Mouse (Mus musculus) urinary bladder, postnatal 4 days (tissue): ENCODE measurements at regions not wholly inside any gene's neighbourhood (a gene's known extent, or its start where the extent isn't known, plus 50 kb on each side); places are given as distances from the start of the nearest gene placed in this dataset.

Experiments
- DNase-seq, 2 experiments: peaks; one replicate each; pipeline ENCODE4 v3.0.0; 2021 to 2022; ENCODE audit warnings: low spot score in 2 of 2

DNA sequence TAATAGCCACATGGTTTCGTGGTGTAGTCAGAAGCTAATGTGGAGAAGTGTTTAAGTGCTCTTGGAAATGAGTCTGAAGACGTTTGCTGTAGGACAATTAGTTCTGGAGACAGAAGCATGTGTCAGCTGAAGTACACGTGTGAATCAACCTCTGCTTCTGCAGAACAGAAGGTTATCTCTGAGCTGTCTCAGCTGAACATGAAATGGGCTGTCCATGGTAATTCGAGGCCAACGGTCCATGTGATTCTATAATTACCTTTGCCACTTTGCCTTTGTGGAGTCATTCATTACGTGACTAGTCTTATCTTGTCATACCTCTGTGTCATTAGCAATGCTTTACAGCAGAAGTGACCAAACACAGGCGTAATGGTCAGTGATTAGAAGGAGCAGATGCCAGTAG, 295.6 kb upstream of the Veph1 start:
- DNase-seq = no peak

DNA sequence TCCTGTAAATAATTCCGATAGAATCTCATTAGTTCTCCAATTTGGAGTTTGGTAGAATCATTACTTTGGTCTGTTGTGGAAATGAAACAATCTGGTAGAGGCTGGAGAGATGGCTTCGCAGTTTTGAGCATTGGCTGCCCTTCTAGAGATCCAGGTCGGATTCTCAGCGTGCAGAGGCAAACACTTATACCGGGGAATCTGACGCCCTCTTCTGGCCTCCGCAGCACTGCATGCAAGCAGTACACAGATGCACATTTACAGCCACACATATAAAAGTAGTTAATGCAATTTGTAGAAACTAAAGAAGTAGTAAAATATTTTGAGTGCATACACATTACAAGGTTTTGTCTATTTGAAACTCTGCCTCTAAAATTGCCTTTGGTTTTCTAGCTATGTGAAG, 294.1 kb upstream of the Veph1 start:
- no peak for DNase-seq

DNA sequence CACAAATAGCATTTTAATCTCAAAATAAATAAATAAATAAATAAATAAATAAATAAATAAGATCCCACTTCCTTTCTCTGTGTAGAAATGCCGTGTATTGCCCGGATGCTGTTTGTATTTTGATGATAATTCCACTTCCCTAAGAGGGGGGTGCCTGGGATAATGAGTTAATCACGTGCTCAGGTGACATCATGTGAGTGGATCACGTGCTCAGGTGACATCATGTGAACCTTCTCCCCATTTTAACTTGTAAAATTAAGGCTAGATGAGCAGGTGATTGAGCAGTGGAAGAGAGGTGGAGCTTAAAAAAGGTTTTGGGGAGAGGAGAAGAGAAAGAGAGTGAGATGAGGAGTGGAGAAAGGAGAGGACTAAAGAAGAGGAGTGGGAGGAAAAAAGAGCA, 292.8 kb upstream of the Veph1 start:
- DNase-seq = no peak

DNA sequence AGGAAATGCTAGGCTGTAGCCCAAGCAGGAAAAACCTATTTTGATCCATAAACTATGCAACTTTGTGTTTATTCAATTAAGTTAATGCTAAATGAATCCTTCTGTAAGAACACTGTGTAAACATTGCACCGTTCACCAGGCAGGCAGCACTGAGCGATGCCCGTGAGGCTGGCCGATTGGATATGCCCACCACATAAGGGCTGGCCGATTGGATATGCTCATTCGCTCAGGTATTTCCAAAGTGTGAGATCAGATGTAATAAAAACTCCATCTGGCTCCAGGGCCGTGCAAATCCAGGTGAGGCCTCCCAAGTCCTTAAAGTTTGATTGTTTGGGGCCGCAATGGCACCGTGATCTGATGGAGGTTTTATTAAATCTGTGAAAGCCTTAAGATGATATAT, 288.2 kb upstream of the Veph1 start:
- DNase-seq = no peak

DNA sequence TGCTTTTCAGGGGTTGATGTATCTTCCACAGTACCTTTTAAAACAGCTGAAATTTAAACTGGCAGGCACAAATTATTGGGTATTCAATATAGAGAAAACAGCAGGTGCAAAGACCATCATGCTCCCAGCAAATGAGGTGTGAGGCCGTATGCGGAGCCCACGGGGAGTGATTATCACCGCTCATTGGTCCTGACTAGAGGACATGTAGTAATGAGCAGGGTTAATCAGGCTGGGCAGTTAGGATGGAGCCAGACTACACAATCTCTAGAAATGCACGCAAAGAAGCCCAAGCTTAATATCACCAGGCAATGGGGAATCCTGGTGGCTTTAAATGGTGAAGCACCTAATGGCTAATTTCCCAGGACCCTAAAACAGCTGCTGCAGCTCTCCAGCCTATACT, 287.5 kb upstream of the Veph1 start:
- DNase-seq = no peak

DNA sequence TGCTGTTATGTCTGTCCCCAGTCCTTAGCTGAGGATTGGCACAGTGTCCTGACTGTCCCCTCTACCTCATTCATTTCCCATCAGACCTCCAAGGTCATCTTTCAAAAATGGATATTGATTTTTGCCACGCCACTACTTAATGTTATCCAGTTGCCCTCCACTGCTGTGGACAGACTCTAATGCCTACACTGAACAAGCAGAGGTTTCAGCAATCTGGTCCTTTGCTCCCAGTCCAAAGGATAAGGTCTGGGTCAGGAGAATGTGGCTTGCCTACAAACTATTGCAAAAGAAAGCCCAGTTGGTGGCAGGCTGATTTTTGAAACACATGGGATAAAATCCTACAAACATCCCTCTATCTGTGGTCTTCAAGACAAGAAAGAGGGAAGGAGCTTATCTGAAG, 280.0 kb upstream of the Veph1 start:
- DNase-seq = no peak

DNA sequence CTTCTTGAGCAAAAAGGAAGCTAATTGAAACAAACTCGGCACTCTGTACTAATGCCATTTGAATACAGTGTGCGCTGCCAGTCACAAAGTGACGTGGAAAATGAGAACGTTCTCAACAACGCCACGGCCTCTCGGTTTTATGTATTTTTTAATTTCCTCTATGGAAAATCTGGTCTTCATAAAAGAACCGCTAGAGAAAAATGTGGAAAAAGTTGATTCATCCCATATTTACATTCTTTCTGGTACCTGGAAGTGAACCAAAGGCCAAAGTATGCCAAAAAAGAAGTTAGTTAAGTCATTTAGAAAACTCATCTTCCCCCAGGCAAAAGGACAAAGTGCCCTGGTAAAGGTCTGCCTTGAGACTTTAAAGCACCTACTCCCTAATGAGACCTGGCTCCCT, 277.7 kb upstream of the Veph1 start:
- DNase-seq = no peak

DNA sequence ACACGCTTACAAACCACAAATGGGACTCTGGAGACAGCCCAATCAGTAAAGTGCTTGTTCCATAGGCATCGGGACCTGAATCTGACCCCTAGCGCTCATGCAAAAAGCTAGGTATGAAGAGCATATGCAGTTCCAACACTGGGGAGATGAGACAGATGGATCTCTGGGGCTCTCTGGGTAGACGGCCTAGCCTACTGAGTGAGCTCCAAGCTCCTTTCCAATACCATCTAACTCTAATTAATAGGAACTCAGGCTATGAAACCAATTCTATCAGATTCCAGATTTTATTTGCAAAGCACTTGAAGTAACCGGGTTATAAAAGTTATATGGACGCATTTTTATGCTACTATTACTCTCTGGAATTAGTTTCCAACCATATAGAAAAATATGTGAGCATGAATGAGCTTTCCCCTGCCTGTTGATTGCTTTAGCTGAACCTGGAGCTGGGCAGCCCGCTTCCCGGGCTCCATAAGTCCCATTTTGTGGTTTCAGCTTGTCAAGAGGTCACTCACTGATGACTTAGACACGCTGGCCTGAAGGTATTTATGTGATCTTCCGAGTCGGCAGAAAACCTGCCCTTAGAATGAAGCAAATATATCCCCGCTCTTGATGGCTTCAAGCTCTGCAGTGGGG, 276.4 kb upstream of the Veph1 start:
- no peak for DNase-seq

DNA sequence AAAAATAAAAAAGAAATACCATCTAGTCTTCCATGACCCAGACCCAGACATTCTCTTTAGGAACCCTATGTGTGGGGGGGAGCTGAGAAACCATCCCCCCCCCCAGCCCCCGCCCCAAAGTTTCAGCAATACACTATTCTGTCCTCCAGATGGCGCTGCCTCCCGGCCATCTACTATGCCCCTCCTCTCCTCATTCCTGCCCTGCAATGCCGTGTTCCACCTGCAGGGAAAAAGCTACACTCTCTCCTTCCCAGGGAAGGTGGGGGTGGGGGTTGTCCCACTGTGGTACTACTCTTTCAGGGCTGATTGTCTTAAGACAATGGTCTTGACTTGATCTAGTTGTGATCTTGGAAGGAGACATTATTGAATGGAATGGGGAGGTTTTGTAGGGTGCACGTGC, 273.7 kb upstream of the Veph1 start:
- DNase-seq = peak in 1 of 2 experiments; percentile 63

DNA sequence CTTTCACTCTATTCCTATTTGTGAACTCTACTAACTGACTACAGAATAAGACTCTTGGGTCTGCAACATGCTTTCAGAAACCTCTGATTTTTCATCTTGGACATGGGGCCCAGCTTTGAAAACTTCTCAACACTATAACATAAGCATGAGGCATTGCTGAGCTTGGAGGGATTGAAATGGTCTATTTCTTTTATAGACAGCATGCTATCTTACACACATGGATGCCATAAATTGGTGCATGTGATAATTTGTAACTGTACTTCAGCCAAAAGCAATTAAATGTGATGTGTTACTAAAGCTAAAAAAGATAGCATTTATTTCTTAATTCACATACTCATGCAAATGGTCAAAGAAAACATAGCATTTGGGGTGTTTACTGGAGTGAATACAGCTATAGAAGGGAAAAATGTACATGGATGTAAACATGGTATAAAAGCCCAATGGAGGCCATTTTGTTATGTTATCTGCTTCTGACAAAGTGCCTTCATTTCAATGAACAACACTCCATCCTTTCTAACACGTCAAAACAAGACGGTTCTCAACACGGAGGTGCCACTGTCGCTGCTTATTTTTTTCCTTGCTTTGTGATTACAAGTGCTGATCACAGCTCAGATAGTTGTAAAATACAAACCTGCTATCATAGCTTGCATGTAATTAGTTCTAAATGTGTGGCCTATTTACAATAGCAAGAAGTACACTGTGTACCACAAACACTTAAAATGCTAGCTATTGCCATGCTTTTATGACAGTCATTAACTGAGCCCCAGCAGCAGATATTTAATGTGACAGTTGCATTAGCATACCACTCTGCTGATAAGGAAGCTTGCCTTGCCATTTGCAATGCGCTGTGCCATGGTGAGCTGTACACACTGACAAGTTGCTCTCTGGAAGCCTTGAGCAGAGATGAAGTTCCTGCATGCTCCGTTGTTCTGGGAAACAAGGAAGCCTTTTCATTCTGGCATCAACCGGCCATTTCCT, 267.9 kb upstream of the Veph1 start:
- no peak for DNase-seq

DNA sequence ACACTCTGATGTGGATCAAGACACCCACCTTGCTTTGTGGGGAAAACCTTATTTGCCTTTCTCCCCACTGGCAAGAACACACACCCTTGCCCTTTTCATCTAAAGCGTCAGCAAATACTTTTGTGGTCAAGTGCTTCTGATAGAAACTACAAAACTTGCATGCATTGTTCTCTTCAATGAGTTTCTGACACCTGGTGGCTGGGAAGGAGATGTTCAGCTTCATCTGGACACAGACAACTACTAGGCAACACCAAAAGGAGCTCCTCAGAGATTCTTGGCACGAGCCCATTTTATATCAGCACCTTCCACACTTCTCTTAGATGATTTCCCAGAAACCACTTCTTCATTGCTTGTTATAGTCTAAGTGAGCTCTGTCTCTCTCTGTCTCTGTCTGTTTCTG, 266.7 kb upstream of the Veph1 start:
- DNase-seq = no peak

DNA sequence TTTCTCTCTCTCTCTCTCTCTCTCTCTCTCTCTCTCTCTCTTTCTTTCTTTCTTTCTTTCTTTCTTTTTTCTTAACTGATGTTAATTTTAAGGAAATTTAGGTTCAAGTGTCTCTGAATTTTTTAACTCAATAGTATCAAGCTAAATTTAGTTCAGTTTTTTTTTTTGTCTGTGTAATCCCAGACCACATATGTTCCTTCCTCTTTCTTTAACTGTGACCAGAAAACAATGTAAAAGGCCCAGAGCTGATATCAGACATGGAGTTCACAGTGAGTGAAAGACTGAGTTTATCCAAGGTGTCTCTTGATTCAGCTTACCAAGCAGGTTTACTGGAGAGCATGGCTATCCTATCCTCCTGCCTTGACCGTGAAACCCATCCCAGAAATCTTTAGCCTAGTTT, 258.9 kb upstream of the Veph1 start:
- no peak for DNase-seq

DNA sequence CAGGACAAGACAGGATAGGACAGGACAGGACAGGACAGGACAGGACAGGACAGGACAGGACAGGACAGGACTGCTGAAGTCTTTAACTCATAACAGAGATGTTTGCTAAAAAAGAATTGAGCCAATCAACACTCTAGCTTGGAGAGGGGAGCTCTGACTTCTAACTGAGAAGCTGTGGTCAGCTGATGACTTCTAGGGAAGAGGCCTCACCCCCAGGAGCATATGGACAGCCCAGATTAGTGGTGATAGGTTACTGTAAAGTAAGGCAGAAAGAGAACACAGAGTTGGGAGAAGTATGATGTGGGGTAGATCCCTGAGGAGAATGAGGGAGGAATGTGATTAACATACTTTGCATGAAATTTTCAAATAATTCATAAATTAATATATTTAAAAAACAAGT, 254.3 kb upstream of the Veph1 start:
- no peak for DNase-seq

DNA sequence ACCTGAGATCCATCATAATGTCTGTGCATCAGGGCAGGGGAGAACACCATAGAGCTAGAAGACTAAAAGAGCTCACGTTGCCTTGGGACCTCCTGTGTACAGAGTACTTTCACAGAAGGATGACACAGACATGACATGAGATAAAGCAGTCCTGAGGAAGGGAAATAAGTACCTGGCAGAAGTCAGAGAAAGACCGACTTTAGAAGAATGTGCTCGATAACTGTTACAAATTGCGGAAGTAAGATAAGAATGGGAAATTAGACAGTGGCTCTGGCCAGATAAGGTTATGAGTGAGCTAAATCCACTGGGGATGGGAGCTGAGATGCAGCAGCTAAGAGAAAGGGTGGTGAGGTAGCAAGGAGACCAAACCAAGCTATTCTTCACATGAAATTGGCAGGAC, 249.9 kb upstream of the Veph1 start:
- no peak for DNase-seq

DNA sequence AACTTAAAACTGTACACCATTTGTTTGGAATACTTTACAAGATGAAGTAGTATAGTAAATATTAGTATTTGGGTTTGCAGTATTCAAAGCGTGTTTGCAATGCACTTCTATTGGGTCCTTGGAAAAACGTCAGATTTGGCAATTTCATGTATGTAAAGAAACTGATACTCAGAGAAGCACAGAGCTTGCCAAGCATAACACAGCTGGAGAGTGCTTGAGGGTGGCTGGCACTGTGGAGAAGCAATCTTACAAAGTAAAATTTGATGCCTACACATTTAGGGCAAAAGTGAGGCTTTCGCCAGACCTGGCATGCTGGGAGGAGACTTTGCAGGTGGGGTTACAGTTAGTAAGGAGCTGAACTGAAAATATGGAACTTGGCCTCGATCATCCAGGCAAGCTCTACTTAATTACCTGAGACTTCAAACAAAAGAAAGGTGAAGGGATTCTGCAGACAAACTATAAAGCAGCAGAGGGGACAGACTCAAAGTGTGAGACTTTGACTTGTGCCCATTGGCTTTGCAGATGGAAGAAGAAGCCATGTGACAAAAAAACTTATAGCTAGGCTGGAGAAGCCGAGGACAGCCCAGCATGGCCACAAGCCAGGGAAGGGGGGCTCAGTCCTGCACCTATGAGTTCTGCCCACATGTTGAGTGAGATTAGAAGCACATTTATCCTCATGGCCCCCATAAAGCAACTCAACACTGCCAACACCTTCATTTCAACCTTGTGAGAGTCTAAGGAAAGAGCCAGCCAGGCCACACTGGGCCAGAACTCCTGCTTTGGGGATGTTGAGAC, 247.7 kb upstream of the Veph1 start:
- DNase-seq = no peak

DNA sequence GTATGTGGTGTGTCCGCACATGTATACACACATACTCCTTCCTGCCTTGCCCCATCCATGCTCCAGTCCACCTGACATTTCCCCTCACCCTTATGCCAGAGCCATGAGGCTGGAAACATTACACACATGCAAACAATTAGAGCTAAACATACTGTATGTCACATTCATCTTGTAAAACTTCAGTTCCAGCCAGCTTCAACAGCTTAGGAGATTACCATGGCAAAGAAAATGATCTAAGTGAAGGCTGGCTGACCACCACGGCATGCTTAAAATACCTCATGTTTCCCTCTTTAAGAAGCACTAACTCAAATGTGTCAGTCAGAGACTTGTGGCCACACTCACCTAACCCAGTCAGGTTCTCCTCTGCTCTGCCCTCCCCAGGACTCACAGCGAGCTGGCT, 246.2 kb upstream of the Veph1 start:
- no peak for DNase-seq

DNA sequence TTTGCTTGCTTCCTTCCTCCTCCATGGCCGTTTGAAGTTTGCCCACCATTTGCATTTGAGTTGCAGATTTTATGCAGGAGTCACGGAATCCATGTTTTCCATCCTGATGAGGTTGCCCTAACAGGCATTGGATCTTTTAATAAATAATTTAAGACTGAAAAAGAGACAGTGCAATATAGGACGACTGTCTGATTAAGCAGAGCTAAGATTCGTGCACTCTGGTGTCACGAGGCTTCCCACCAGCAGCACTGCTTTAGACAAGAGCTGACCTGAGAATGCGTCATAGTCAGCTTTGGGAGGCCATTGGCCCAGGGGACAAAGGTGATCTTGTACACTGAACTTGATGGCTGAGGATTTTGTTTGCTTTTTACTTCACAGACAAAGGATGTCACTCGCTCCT, 241.3 kb upstream of the Veph1 start:
- no peak for DNase-seq

DNA sequence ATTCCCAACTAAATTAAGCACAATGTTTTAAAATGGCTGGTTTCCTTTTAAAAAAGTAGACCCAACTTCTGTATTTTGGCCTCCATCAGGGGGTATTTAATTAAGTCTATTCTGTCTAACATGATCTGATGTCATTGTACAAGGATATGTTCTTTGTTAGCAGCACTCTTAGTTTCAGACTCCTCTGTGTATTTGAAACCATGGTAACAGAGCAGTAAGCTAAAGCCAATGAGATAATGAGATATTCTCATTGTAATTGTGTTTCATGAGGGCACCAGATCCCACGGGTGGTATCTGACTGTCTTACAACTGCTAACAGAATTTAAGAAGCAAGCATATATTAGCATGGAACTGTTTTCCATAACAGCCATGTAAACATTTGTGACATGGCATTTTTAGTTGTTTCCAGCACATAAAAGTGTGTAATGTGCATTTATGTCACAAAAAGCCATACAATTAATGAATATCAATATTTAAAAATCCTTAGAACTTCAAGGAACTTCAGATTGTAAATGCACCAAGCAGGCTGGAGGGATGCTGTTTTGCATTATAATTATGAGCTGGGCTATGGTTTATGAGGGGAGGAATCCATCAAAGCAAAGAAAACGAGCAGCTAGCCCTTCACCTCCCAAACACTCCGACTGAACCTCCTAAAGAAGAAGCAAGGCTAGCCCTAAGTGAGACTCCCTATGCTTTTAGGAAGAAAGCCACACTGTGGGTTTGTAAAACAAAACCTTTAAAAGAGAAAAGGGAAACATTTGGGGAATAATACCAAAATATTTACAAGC, 240.7 kb upstream of the Veph1 start:
- no peak for DNase-seq

DNA sequence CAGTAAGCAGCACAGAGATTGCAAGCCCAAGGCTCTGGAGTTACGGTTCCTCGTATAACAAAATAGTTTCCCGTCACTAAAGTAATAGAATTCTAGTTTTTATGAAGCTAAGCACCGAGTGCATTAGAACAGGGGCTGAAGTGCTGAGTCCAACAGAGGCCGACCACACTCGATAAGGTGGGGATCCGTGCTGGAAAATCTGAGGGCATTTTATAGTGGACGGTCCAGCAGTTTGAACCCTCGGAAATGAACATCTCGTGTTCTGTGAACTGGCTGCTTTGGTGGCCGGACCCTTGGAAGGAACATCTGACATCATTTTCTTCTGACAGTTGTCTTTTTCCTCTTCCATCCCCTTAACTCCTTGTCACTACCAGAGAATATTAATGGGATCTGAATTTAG, 240.0 kb upstream of the Veph1 start:
- no peak for DNase-seq

DNA sequence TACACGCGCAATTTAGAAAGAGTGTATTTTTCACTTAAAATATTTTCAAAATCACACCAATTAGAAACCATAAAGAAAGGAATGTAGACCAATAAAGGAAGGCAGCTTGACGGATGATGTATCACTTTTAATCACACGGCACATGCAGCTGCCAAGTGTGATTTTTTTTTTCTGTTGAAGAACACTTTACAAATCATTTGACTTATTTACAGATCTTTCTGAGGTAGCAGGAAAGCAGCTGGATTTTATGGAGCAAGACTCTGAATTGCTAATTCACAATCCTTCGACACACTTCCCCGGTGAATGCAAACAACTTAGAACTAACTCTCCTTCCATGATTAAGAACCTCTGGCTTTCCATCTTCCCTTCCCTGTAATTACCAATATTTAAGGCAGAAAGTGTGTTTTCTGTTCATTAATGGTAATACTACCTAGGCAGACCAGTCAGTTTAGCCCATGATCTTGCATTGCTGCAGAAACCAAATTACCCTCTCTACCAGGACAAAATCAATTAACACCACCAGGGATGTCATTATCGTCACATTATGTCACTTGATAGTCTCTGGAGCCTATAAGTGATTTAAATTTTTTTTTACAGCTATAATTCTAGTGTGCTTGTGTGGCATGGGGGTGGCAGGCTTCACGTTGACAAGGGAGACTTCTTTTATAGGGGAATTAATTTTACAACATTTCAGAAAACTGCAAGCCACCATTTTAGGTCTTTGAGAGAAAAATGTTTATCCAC, 239.3 kb upstream of the Veph1 start:
- DNase-seq = no peak

DNA sequence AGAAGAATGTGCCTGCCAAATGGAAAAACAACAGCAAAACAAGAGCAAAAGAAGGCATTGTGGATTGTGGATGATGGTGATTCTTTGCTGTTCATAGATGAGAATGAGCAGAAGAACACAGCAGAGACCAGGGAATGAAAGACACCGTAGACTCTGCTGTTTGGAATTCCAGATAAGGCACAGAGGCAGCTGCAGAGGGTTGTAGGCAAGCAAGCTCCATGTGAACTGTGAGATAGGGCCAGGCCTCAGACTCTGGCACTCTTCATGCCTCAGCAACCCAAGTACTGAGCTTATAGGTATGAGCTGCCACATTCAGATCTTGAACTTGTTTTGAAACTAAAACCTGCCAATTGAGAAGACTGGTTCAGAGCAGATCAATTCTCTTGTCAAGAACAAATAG, 223.3 kb upstream of the Veph1 start:
- no peak for DNase-seq
